Mouse (Mus musculus) induced T-regulatory cell, adult 2 months (primary cell): Measurements from ENCODE around the gene Naga.

ENCODE experiments used
- DNase-seq: peaks from one replicate; pipeline ENCODE4 v3.0.0-alpha.2; 2012; ENCODE audit warnings: low read depth

Gene Naga

DNA sequence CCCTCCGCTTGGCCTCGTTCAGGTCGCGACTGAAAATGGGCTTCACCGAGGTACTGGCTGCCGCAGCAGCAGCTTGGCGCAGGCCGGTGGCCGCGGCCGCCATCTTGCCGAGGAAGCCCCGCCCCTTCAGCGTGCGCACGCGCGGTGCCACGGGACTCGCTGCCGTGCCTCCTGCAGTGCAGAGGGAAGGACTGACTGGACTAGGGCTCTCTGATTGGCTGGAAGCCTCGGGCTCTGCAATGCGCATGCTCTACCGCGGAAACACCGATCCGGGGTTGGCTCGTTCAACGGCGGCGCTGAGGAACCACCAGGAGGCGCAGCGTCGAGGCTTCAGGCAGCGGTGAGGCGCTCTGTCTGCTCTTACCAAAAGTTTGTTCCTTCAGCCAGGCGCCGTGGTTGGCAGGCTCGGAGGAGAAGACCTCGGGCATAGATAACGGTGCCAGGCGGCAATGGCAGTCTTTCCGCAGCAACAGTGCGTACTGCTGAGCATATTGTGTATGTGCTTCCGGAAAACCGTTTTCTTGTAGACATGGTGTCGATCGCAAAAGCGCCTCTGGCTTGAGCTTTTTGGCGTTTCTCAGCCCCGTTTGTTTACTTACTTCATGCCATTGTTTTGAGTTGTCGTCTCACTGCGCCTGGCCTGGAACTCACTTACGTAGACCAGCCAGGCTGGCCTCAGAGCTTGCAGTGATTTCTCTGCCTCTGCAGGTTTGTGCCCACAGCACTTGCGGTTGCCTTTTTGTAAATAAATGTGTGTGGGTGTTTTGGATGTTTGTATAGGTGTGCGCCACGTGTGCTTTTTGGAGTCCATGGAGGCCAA is 15.6 kb upstream of the Naga start, which contains the start of gene Ndufa6:
Ndufa6 (minus strand) TSS at position 197 of the 820 bp plus-strand sequence.
- peak; percentile 99 for DNase-seq

- DNase-seq: no peak
Observed at GRCm38 (mm10) chr15:82353745-82354113, 15.0 kb upstream of the Naga start.

- no peak for DNase-seq
Observed at GRCm38 (mm10) chr15:82353078-82353744, 14.5 kb upstream of the Naga start.

- no peak for DNase-seq
Observed at GRCm38 (mm10) chr15:82351480-82351879, 12.8 kb upstream of the Naga start.

GRCm38 (mm10) chr15:82350349-82350748 is 11.6 kb upstream of the Naga start:
- no peak for DNase-seq

DNA sequence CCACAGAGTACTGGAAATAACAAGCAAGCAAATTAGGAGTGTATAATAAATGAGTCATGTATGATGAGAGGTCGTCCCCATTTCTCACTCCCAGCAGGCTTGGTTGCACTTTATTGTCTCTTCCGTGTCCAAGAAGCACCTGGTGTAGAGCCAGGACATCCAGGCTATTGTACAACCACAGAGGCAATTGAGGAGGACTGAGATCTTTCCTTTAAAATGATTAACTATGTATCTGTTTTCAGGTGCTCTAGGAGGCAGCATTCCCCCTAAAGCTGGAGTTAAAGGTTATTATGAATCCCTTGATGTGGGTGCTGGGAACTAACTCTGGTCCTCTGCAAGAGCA is 10.2 kb upstream of the Naga start:
- no peak for DNase-seq

GRCm38 (mm10) chr15:82348258-82348998 is 9.7 kb upstream of the Naga start:
- no peak for DNase-seq

- DNase-seq: no peak
Observed at GRCm38 (mm10) chr15:82347852-82348251, 9.1 kb upstream of the Naga start.

DNA sequence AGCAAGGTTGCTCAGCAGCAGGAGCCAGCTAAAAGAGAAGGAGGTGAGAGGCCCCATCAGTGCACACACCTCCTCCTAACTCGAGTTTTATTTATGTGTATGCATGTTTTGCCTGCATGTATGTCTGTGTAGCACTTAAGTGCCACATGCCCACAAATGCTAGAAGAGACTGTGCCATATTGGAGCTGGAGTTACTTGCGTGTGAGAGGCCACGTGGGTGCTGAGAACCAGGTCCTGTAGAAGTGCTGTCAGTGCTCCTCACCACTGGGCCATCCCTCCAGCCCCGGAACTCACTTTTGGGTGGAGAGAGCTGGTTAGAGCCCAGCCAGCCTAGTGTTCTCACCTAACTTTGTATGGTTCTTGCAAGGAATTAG is 8.6 kb upstream of the Naga start:
- DNase-seq: no peak

DNA sequence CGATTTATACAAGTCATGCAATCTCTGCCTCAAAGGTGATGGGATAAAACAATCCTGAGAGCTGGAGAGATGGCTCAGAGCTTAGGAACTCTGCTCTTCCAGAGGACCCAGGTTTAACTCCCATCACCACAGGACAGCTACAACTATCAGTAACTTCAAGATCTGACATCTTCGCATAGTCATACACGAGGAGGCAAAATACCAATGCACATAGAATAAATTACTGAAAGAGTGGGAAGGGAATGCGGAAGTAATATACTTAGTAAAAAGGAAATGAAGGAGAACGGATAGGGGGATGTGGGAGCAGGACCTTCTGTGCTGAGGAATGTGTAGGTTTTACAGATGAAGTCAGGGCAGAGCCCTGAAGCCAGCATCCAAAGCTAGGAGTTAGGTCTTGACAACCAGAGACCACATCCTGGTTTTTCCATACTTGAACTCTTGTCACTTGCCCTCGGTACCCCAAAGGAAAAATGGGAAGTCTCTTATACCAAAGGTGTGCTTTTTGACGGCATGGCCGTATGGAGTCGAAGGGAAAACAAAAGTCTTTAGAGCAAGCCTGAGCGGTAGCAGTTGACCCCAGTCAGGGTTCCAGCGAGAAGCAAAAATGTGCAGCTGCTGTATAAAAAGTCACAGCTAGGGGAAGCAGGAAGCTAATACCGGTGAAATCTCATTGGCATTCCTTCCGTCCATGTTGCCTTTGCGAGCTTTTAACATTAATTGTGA is 8.0 kb upstream of the Naga start:
- DNase-seq: peak; percentile 61

- DNase-seq: peak; percentile 100
Observed at GRCm38 (mm10) chr15:82345820-82346470, 7.2 kb upstream of the Naga start.

DNA sequence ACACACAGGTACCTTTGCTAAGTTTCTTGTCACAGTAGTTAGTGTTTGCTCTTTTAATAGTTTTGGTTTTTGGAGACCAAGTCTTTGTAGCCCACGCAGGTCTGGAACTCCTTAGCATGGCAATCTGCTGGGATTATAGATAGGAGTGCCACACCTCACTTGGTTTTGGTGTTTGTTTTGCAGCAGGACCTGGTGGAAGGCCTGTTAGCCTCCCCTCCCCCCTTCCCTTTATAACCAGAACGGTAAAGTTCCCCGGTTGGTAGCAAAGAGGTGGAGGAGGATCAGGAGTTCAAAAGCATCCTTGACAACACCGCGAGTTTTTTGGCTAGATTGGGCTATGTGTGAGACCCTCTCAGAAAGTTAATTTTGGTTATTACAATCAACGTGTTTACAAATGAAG is 6.2 kb upstream of the Naga start:
- peak; percentile 39 for DNase-seq

- no peak for DNase-seq
Observed at GRCm38 (mm10) chr15:82343368-82344287, 4.9 kb upstream of the Naga start.

GRCm38 (mm10) chr15:82342543-82342935 is 3.8 kb upstream of the Naga start:
- DNase-seq: peak; percentile 56

- peak; percentile 75 for DNase-seq
Observed at GRCm38 (mm10) chr15:82341675-82342542, 3.2 kb upstream of the Naga start.

DNA sequence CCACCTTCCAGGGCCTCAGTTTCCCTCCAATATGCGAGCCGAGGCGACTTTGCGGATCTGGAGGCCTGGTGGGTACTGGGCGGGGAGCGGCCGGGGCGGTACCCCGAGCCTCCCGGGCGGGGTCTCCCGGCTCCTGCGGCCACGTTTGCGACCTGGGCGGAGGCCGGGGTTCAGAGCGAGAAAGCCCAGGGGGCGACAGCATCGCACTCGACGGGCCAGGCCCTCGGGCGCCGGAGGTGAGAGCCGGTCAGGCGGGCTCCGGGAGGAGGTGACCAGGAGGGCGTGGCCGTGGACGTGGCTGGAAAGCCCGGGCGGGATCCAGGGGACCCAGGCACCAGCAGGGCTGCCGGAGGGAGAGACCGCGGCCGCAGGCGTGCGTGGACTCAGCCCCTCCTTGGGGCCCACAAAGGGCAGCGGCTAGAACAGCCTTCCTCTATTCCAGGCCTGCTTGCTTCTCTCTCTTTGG is 2.3 kb upstream of the Naga start:
- peak; percentile 60 for DNase-seq

DNA sequence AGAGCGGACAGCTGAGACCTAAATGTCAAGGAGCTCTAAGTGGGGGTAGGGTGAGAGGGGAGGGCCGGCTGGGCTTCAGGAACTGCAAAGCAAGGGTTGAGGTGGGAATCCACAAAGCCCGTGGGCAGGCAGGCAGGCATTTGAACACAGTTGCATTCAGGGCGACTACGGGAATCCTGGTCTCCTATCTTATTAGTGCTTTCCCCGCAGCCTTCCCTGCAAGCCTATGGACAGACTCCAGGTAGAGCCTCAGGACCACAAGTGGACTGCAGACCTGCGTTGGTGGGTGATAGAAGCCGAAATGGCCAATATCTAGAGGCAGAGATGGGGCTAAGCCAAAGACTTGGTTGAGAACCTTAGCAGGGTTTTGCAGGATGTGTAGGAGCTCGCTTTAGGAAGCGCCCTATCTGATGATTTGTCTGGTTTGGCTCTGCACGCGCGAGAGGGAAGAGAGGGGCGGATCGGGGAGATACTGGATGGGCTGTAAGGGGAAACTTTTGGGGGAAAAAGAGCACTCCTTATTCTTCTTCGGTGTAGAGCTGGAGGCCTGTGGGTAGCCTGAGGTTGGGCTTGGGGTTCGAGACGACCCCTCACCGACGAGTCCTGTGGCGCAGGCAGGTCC is 1.8 kb upstream of the Naga start:
- no peak for DNase-seq

GRCm38 (mm10) chr15:82339634-82340254 is 1.0 kb upstream of the Naga start:
- peak; percentile 35 for DNase-seq

DNA sequence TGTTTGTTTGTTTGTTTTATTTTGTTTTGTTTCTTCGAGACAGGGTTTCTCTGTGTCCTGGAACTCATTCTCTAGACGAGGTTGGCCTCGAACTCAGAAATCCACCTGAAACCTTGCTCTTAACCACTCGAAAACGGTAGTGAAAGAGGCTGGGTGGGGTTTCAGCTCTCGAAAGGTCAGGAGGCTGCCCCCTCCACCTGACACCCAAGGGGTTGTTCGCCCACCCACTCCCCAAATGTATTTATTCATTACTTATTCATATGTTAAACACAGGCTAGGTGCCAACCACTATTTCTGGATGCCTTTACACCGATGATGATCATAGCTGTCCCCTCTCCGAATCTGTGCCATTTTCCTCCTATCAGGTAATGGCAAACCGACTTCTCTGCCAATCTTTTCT is 425 bp upstream of the Naga start:
- no peak for DNase-seq
